ENCODE assay signal across 15 mouse cellular contexts in the genomic region with DNA sequence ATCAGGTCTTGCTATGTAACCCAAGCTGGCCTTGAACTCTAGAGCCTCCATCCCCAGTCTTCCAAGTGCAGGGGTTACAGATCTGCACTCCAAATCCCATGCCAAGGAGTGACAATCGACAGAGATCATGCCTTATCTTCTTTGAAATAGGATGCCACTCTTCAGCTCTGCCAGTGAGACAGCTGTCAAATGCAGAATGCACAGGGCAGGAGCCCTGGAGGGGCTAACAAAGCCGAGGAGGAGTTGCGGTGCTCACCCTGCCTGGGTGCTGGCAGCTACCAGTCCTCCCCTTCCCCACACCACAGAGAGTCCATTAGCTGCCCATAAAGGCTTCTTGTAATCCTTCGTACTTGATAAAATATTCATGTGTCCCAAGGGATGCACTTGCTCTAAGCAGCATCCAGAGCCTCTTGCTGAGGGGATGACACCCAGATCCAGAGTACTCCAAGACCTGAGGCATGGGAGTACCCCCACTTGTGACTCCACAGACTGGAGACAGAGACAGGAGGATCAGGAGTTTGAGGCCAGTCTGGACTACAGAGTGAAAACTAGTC.
"Had no signal": no experiment of that assay in that cellular context is flagged by ENCODE, and none has a peak within 500 bp of the region (broad histone marks: within the 10 kb centered on the region; RNA-seq: fewer than 3 reads in every experiment).

No protein-coding gene starts in this region.

- H3K4me3 ChIP-seq: neural tube, embryonic 12.5 days; neural tube, embryonic 13.5 days; neural tube, embryonic 15.5 days; stomach, embryonic 15.5 days had no signal

- H3K27me3 ChIP-seq: neural tube, embryonic 12.5 days; neural tube, embryonic 13.5 days; neural tube, embryonic 15.5 days; stomach, embryonic 15.5 days had no signal

- DNase-seq: right cerebral cortex, adult 18-20 months; right cerebral cortex, postnatal 14 days; right cerebral cortex, postnatal 25 days; spleen, adult 18-20 months; thymus, adult 18-20 months; thymus, adult 2 months; thymus, postnatal 14 days; thymus, postnatal 25 days; thymus, postnatal 36 days; thymus, postnatal 4 days had no signal

- H3K9me3 ChIP-seq: neural tube, embryonic 15.5 days; stomach, embryonic 15.5 days had no signal

- H3K27ac ChIP-seq: neural tube, embryonic 12.5 days; neural tube, embryonic 13.5 days; neural tube, embryonic 15.5 days; stomach, embryonic 15.5 days; stomach, postnatal 0 days had no signal

- H3K4me1 ChIP-seq: neural tube, embryonic 12.5 days; neural tube, embryonic 13.5 days; neural tube, embryonic 15.5 days; stomach, embryonic 15.5 days had no signal

- H3K9ac ChIP-seq: neural tube, embryonic 12.5 days; neural tube, embryonic 13.5 days; neural tube, embryonic 15.5 days; stomach, embryonic 15.5 days had no signal

- H3K36me3 ChIP-seq: neural tube, embryonic 12.5 days; neural tube, embryonic 13.5 days; neural tube, embryonic 15.5 days; stomach, embryonic 15.5 days had no signal

- H3K4me2 ChIP-seq: neural tube, embryonic 12.5 days; neural tube, embryonic 13.5 days; neural tube, embryonic 15.5 days; stomach, embryonic 15.5 days had no signal
